In the genomic region with DNA sequence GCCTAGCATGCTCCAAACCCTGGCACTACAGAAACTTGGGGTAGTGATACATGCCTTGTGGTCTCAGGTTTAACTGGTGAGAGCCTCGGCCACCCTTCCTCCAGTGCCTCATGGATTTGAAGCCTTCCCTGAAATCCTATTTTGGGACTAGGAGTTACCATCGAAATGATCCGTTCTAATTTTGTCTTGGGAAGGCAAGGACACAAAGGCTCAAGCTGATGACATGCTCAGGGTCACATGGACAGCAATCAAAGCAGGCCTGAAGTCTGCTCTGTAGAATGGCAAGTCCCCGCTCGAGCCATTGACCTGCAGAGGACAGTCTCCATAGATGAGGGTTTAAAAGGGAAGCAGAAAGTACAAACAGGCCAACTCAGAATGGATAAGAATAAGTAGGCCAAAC, we compare ENCODE assay signal across 20 mouse cellular contexts.
DNase-seq lines count a peak whose midpoint lies in the region; ATAC-seq lines count a peak whose summit lies in the region.
"Had no signal": no experiment of that assay in that cellular context is flagged by ENCODE, and none has a peak within 500 bp of the region (broad histone marks: within the 10 kb centered on the region; RNA-seq: fewer than 3 reads in every experiment).

No protein-coding gene starts in this region.

- peaks cover 8% of the 10 kb centered on the region for H3K4me1 ChIP-seq in heart, embryonic 11.5 days (ENCODE audit: control insufficient read depth, insufficient read depth, low read length)
- peaks cover 11% of the 10 kb centered on the region for H3K4me1 ChIP-seq in heart, embryonic 16.5 days (ENCODE audit: control insufficient read depth, insufficient read depth, low read length)
- H3K4me1 ChIP-seq: hindbrain, embryonic 13.5 days had no signal

- H3K4me3 ChIP-seq in heart, embryonic 11.5 days (ENCODE audit: low read depth, low read length), result no peak overlapping the region
- H3K4me3 ChIP-seq in heart, embryonic 16.5 days (ENCODE audit: low read length), result no peak overlapping the region
- H3K4me3 ChIP-seq: embryonic facial prominence, embryonic 10.5 days; hindbrain, embryonic 13.5 days had no signal

- intact Hi-C loops in heart, postnatal 25 days (cut with DNase I), result no loop called here

- H3K9ac ChIP-seq in heart, embryonic 11.5 days (ENCODE audit: low read depth, low read length), result no peak overlapping the region
- no peak overlapping the region for H3K9ac ChIP-seq in heart, embryonic 16.5 days (ENCODE audit: low read length)
- H3K9ac ChIP-seq: hindbrain, embryonic 13.5 days had no signal

- no peak overlapping the region for H3K27ac ChIP-seq in heart, embryonic 11.5 days (ENCODE audit: low read depth, low read length)
- H3K27ac ChIP-seq in heart, embryonic 16.5 days (ENCODE audit: low read length), result no peak overlapping the region
- H3K27ac ChIP-seq: embryonic facial prominence, embryonic 10.5 days; hindbrain, embryonic 13.5 days; hindbrain, postnatal 0 days; kidney, postnatal 0 days had no signal

- 49% methylated on average over 5 of the region's 5 CpGs for WGBS in heart, embryonic 11.5 days (ENCODE audit: insufficient replicate concordance)
- WGBS in heart, embryonic 16.5 days, result 44% methylated on average over 5 of the region's 5 CpGs

- H3K36me3 ChIP-seq in heart, embryonic 11.5 days (ENCODE audit: control insufficient read depth, insufficient read depth, low read length), result no peaks in the 10 kb centered on the region
- H3K36me3 ChIP-seq in heart, embryonic 16.5 days (ENCODE audit: control insufficient read depth, insufficient read depth), result no peaks in the 10 kb centered on the region
- H3K36me3 ChIP-seq: embryonic facial prominence, embryonic 10.5 days; G1E; hindbrain, embryonic 13.5 days had no signal

- DNase-seq in adrenal gland, adult (ENCODE audit: inconsistent age in 2 of 2, low spot score in 1 of 2), result peak; percentile 27 to 62
- DNase-seq in adrenal gland, postnatal 10 days, result no peak
- DNase-seq in heart, adult 8-10 months (ENCODE audit: low spot score), result peak; percentile 11
- DNase-seq in heart, postnatal 25 days (ENCODE audit: low spot score), result no peak
- DNase-seq: B cell, adult 2 months; cerebellum, adult 2 months; cerebellum, postnatal 10 days; gastrocnemius, postnatal 36 days; kidney, adult 11 months; kidney, adult 9 months had no signal

- H3K27me3 ChIP-seq in heart, embryonic 11.5 days (ENCODE audit: control insufficient read depth, insufficient read depth, low read length), result no peaks in the 10 kb centered on the region
- H3K27me3 ChIP-seq in heart, embryonic 16.5 days (ENCODE audit: control insufficient read depth, insufficient read depth, low read length), result no peaks in the 10 kb centered on the region
- H3K27me3 ChIP-seq: hindbrain, embryonic 13.5 days had no signal

- H3K4me2 ChIP-seq in heart, embryonic 11.5 days, result no peak overlapping the region
- no peak overlapping the region for H3K4me2 ChIP-seq in heart, embryonic 16.5 days (ENCODE audit: low read depth, low read length)
- H3K4me2 ChIP-seq: hindbrain, embryonic 13.5 days had no signal

- no peaks in the 10 kb centered on the region for H3K9me3 ChIP-seq in heart, embryonic 11.5 days (replicated peaks; ENCODE audit: control insufficient read depth, low read length)
- H3K9me3 ChIP-seq in heart, embryonic 16.5 days (replicated peaks; ENCODE audit: control insufficient read depth, low read length), result no peaks in the 10 kb centered on the region
- H3K9me3 ChIP-seq: embryonic facial prominence, embryonic 10.5 days; hindbrain, embryonic 13.5 days had no signal

- no peak for ATAC-seq in heart, embryonic 11.5 days (replicated peaks; ENCODE audit: insufficient number of reproducible peaks, low FRiP score, low TSS enrichment)
- ATAC-seq in heart, embryonic 16.5 days (replicated peaks; ENCODE audit: extremely low read depth, insufficient read depth, low FRiP score), result 0 out of 2 replicates have a peak, but pooled peaks have one; percentile 25
- no peak for ATAC-seq in cerebellum, adult (ENCODE audit: insufficient number of reproducible peaks, low FRiP score, low TSS enrichment)
- ATAC-seq: CD4-positive, CD25-positive, alpha-beta regulatory T cell, adult 4 months; forebrain, embryonic 14.5 days; hindbrain, postnatal 0 days had no signal

Comparison
In these comparisons a context has a peak if more than half of its experiments do, and no peak if none do; other contexts are left out.
1. DNase-seq: peak in adrenal gland, adult (2 of 2) and heart, adult 8-10 months (single experiment); none in adrenal gland, postnatal 10 days (single experiment) and heart, postnatal 25 days (single experiment).